Mouse (Mus musculus) kidney, embryonic 16.5 days (tissue): ENCODE measurements around the gene Bicd2. TPM values are rescaled to one million over a fixed set of nuclear protein-coding genes. Genes with fewer than 3 reads are reported as not detected.

Experiments
- ATAC-seq: fragments of 200-750 bp; cut with Nextera tagmentation; 2 replicates; pipeline ENCODE4 v1.8.0; 2017; ENCODE audit warnings: moderate TSS enrichment; ENCODE audit not compliant: low FRiP score, low TSS enrichment
- H3K27ac ChIP-seq: fragments of 300-500 bp; sonication (generic); 2 replicates; pipeline ENCODE4 v1.5.1; 2014; ENCODE audit warnings: low read length
- H3K27me3 ChIP-seq: fragments of 300-500 bp; sonication (generic); 2 replicates; pipeline ENCODE4 v1.6.1; 2014; ENCODE audit warnings: low read length, control low read depth, mixed read lengths; ENCODE audit not compliant: insufficient read depth
- H3K36me3 ChIP-seq: fragments of 300-500 bp; sonication (generic); 2 replicates; pipeline ENCODE4 v1.6.1; 2014; ENCODE audit warnings: low read length, control low read depth, mixed read lengths; ENCODE audit not compliant: insufficient read depth
- H3K4me1 ChIP-seq: fragments of 300-500 bp; sonication (generic); 2 replicates; pipeline ENCODE4 v1.6.1; 2014; ENCODE audit warnings: low read length, control low read depth, mixed read lengths; ENCODE audit not compliant: insufficient read depth
- H3K4me2 ChIP-seq: fragments of 300-500 bp; sonication (generic); replicated peaks from 2 replicates; pipeline ENCODE4 v1.6.1; 2014; ENCODE audit warnings: low read depth, low read length
- H3K4me3 ChIP-seq: fragments of 300-500 bp; sonication (generic); 2 replicates; pipeline ENCODE4 v1.5.1; 2014; ENCODE audit warnings: mild to moderate bottlenecking, low read length
- H3K9ac ChIP-seq: fragments of 300-500 bp; sonication (generic); replicated peaks from 2 replicates; pipeline ENCODE4 v1.6.1; 2014; ENCODE audit warnings: low read length
- H3K9me3 ChIP-seq: fragments of 300-500 bp; sonication (generic); 2 replicates; pipeline ENCODE4 v1.6.1; 2016; ENCODE audit warnings: low read length, control low read depth
- WGBS: fragments of 180-500 bp; shearing (Covaris S2); extraction: QIAGEN DNeasy Blood & Tissue Kit; methylation state at CpG from one replicate; pipeline ENCODE4 v1.1.7; 2014; 5-methylcytosine and 5-hydroxymethylcytosine counted together
- polyA plus RNA-seq: library from polyadenylated mRNA; unstranded; fragments of >200 nt; fragmentation: Nextera tagmentation; extraction: Ambion mirVana; gene quantifications from 2 replicates; pipeline ENCODE4 v1.2.1, GENCODE M21; 2015

The Bicd2 gene
- polyA plus RNA-seq, 1 experiment from 2014 or later, result 29.4 TPM

DNA sequence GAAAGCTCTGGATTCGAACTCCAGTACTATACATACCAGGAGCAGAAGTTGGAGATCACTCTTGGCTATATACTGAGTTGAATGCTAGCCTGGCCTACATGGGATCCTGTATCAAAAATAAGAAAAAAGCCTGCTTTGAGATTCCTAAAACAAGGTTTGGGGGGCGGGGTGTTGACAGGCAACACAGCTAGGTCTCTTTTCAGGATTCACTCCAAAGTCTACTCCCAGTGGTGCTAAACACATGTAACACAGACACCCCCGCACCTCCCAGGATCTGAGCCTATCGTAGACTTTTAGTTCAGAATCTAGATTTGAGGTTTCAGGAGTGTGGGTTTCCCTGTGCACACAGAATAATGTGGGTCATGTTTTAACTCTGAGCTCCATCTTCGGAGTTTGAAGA, 18.6 kb upstream of the Bicd2 start:
- 86% methylated on average over 5 of the region's 5 CpGs for WGBS
- Histone ChIP-seq H3K36me3 (no peaks in the 10 kb centered on the region), H3K27me3 (no peaks in the 10 kb centered on the region), H3K9me3 (no peaks in the 10 kb centered on the region), H3K27ac (no peak overlapping the region), H3K4me2 (no peak overlapping the region), H3K9ac (no peak overlapping the region), H3K4me1 (peaks cover 13% of the 10 kb centered on the region), H3K4me3 (no peak overlapping the region)
- no peak for ATAC-seq

DNA sequence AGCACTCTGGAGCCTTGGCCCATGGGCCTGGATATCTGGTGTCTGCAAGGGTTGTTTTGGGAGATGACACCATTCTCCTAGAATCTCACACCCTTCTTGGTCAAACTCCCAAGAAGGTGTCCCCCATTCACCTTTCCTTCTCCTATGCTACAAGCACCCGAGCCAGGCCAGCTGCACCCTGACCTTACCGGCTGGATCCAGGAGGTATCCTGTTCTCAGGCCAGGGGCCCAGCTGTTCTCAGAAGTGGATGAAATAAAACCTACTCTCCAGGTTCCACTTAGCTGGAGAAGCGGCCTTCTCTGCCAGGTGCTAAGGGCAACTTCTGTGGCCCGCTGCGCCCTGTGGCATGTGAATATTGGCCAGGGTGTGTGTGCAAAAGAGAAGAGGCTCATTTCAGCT, 16.5 kb upstream of the Bicd2 start:
- Histone ChIP-seq H3K4me3 (no peak overlapping the region), H3K9ac (0 out of 2 replicates have a peak overlapping the region, but pooled peaks have one; percentile 25), H3K27ac (no peak overlapping the region), H3K27me3 (no peaks in the 10 kb centered on the region), H3K36me3 (no peaks in the 10 kb centered on the region), H3K4me2 (no peak overlapping the region), H3K4me1 (peaks cover 7% of the 10 kb centered on the region), H3K9me3 (no peaks in the 10 kb centered on the region)
- ATAC-seq, result no peak
- WGBS, result 59% methylated on average over 5 of the region's 5 CpGs

DNA sequence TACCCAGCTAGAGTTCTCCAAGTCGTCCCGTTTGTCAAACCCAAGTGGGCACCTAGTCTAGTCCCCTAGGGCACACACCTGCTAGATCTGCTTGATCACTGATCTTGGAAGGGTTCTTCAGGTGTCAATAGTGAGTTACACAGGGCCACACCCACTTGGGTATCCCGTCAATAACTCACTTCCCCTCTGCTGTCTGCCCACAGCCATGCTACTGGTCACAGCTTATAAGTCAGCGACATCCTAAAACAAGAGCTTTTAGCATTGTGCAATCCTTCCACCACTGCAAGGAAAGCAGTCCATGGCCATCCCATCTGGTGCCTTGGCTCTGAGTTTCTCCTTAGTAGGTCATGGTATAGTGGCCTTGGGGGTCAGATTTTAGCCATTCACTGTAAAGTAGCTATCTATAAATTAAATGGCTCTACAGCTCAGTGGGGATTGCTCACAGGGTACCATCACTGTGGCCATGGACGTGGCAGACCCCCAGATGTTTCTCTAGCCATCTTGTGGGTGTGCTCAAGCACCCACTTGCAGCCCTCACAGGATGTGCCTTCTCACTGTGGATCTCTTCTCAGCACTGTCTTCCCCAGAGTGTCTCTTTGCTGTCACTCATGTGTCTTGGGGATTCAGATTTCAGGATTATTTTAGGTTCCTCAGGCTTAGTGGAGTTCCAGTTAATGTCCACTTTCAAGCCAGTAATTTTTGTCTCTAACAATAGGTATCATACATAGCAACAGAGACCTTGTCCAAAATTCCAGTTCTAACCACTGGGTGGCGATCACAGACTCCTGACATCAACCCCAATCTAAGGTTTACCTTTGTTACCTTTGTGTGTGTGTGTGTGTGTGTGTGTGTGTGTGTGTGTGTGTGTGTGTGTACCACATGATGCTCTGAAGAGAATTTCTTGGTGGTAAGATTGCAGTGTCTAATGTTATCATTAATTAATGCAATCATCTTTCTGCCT, 14.9 kb upstream of the Bicd2 start:
- no peak overlapping the region for H3K9ac ChIP-seq
- 59% methylated on average over 6 of the region's 6 CpGs for WGBS
- H3K4me2 ChIP-seq, result no peak overlapping the region
- H3K27me3 ChIP-seq, result no peaks in the 10 kb centered on the region
- no peaks in the 10 kb centered on the region for H3K36me3 ChIP-seq
- no peak overlapping the region for H3K27ac ChIP-seq
- no peaks in the 10 kb centered on the region for H3K9me3 ChIP-seq
- no peaks in the 10 kb centered on the region for H3K4me1 ChIP-seq
- no peak overlapping the region for H3K4me3 ChIP-seq
- peak; percentile 31; the same call in 1 of the 2 replicates for ATAC-seq

DNA sequence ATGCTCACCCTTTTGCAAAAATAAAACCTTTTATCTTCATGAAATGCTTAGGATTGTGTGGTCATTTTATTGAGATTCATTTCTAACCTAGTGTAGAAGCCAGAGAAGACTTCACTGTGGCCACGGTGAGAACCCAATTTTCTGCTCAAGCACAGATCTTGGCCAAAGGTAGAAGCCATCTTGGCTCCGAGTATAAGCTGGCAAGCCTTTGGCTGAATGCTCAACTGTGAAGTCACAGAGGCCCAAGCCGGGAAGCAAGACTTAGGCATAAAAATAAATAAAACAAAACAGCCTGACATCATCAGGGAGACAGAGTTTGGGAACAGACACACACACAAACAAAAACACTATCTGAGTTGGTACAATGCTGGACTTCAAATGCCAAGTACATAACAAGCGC, 13.3 kb upstream of the Bicd2 start:
- no peaks in the 10 kb centered on the region for H3K36me3 ChIP-seq

DNA sequence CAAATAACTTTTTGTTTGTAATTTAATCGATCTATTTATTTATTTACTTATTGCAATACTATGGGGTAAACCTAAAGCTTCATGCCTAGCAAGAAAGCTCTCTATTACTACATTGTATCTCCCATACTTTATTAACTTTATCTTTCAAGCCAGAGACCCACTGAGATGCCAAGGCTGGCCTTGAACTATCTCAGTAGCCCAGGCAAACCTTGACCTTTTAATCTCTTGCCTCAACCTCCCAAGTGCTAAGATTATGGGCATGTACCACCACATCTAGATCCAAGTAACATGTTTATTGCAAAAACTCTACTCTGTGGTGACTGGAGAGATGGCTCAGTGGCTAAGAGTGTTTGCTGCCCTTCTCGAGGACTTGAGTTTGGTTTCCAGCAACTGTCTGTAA, 8.1 kb upstream of the Bicd2 start:
- 82% methylated on average over 2 of the region's 2 CpGs for WGBS
- no peak overlapping the region for H3K27ac ChIP-seq
- H3K36me3 ChIP-seq, result no peaks in the 10 kb centered on the region
- ATAC-seq, result no peak
- no peak overlapping the region for H3K4me3 ChIP-seq
- no peak overlapping the region for H3K9ac ChIP-seq
- H3K4me1 ChIP-seq, result no peaks in the 10 kb centered on the region
- no peaks in the 10 kb centered on the region for H3K9me3 ChIP-seq
- H3K27me3 ChIP-seq, result no peaks in the 10 kb centered on the region
- no peak overlapping the region for H3K4me2 ChIP-seq

More for the DNA sequence above, 13.3 kb upstream of the Bicd2 start:
- H3K4me2 ChIP-seq, result no peak overlapping the region
- H3K9ac ChIP-seq, result no peak overlapping the region
- 81% methylated on average over 4 of the region's 4 CpGs for WGBS
- no peaks in the 10 kb centered on the region for H3K27me3 ChIP-seq
- no peak overlapping the region for H3K27ac ChIP-seq
- ATAC-seq, result no peak
- H3K9me3 ChIP-seq, result no peaks in the 10 kb centered on the region
- no peaks in the 10 kb centered on the region for H3K4me1 ChIP-seq
- no peak overlapping the region for H3K4me3 ChIP-seq

DNA sequence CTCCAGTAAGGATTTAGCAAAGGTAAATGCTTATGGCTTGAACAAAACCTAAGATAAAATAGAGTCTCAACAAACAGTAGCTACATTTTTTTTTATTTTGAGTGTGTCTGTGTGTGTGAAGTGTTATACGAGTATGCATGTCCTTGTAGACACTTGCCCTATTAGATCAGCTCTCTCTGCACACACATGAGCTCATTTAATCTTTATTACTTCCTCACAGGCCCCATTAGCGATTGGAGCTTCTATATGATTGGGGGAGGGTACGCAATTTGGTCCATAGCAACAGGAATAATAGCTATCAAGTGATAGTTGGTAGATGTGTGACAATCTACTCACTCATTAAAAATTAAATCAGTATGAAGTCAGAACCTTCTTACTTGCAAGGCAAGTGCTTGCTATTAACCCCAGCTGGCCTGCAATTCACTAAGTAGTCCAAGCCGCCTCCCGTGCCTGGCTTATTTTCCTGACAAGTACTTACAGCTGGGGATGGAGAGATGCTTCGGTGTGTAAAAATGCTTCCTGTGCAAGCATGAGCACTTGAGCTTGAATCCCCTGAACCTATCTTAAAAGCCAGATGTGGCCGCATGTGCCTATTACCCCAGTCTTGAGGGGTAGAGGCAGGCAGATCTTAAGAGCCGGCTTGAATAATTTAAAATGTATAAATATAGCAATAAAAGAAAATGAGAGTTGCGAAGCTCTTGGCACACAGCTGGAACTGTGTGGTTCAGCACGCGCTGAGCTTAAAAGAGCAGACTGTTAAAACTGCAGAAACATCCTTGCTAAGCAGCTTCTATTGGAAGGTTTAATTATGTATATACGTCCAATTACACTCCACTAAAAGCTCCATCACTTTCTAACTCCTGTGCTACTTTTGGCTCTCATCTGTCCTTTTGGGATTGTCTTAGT, 6.1 kb upstream of the Bicd2 start:
- H3K27ac ChIP-seq, result no peak overlapping the region
- H3K36me3 ChIP-seq, result no peaks in the 10 kb centered on the region
- H3K9ac ChIP-seq, result no peak overlapping the region
- H3K4me1 ChIP-seq, result peaks cover 2% of the 10 kb centered on the region
- ATAC-seq, result no peak
- H3K9me3 ChIP-seq, result no peaks in the 10 kb centered on the region
- no peaks in the 10 kb centered on the region for H3K27me3 ChIP-seq
- H3K4me3 ChIP-seq, result no peak overlapping the region
- no peak overlapping the region for H3K4me2 ChIP-seq
- WGBS, result 88% methylated on average over 12 of the region's 12 CpGs

DNA sequence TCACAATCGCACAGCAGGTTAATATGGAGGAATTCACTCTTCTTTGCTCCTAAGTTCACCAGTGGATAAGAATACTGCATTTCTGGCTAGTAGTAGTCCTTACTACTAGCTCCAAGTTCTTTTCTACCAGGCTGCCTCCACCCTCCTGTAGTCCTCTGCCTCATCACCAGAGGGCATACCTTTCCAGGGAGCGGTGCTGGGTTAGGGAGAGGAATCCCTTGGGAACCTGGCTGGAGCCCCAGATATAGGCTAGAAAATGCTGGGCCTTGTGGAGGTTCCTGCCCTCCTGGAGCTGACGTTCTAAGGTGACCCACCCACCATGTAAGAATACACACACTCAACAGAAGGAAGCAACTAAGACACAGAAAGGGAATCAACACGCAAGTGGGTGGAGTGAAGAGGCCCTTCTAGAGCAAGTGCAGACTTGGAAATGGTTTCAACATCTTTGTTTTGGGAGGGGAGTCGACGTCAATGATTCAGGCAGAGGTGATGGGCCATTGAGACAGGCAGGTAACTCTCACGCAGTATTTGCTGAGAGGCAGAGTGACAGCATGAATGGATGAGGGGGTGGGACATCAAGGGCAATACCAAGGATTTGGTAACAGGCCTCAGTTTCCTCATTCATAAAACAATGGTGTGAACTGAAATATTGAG, 2.4 kb upstream of the Bicd2 start:
- Histone ChIP-seq H3K4me2 (no peak overlapping the region), H3K4me1 (peaks cover 24% of the 10 kb centered on the region), H3K27ac (no peak overlapping the region), H3K27me3 (no peaks in the 10 kb centered on the region), H3K9ac (no peak overlapping the region), H3K9me3 (no peaks in the 10 kb centered on the region), H3K4me3 (no peak overlapping the region), H3K36me3 (no peaks in the 10 kb centered on the region)
- ATAC-seq, result no peak
- 73% methylated on average over 7 of the region's 7 CpGs for WGBS

DNA sequence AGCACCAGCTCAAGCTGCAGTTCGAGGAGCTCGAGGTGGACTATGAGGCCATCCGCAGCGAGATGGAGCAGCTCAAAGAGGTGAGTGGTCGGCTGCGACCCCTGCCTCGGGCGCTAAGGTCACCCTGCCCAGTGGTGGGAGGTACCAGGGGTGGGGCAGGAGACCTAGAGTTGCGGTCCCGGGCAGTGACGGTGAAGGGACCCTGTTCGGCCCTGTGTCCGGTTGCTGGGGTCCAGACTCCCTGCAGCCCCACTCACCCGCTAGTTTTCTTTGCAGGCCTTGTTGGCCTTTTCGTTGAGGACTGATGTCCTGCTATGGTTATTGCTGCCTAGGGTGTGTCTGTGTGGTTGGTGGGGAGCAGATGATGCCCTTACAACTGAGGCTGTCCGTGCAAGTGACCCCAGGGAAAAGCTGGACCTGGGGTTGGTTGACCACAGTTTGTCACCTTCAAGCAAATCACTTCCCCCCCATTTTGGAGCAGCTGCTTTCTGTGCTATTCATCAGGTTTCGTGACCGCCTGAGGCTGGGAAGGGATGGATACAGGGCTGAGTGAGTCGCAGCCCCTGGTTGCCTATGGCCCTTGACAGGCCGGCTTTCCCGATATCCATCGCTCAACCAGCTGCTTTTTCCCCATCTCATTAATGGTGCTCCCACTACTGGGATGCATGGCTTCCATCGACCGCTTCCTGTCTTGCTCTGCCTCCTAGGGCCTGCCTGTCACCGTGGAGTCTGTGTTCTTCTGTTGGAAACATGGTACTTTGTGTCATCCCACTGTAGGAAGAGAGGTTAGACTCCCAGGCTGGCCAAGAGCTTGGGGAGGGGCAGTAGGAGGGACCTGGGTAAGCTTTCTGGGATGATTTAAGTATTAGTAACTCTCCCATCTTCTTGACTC, 692 bp downstream of the Bicd2 start:
- H3K27ac ChIP-seq, result 0 out of 2 replicates have a peak overlapping the region, but pooled peaks have one; percentile 56
- 5% methylated on average over 25 of the region's 25 CpGs for WGBS
- ATAC-seq, result peak; percentile 37

DNA sequence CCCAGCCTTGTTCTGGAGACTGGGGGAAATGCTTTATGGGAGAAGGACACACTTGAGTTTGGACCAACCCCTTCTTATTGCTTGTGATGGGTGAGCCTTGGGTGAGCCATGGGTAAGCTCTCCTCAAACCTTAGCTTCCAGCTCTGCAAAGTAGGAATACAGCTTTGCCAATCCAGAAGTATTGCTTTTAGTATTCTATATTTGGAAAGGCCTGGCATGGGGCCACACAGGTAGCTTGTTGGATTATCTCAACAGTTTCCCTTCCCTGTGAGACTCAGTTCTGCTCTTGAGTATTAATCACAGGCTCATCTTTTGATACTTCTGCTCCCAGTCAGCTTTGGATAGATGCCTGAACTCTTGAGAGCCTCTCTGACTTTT, 1.3 kb downstream of the Bicd2 start:
- no peaks in the 10 kb centered on the region for H3K27me3 ChIP-seq
- H3K4me3 ChIP-seq, result peak overlapping the region; percentile 97
- H3K36me3 ChIP-seq, result no peaks in the 10 kb centered on the region
- no peaks in the 10 kb centered on the region for H3K9me3 ChIP-seq
- no peak for ATAC-seq
- 0 out of 2 replicates have a peak overlapping the region, but pooled peaks have one; percentile 92 for H3K9ac ChIP-seq
- H3K4me1 ChIP-seq, result peaks cover 30% of the 10 kb centered on the region
- no peak overlapping the region for H3K27ac ChIP-seq
- peak overlapping the region; percentile 84 for H3K4me2 ChIP-seq

More for the DNA sequence above, 692 bp downstream of the Bicd2 start:
- Histone ChIP-seq H3K4me2 (peak overlapping the region; percentile 84), H3K9ac (peak overlapping the region; percentile 92), H3K36me3 (no peaks in the 10 kb centered on the region), H3K9me3 (no peaks in the 10 kb centered on the region), H3K27me3 (no peaks in the 10 kb centered on the region), H3K4me1 (peaks cover 30% of the 10 kb centered on the region), H3K4me3 (peak overlapping the region; percentile 97)
